ENCODE assay signal across 8 mouse cellular contexts in genomic region chr9:23250026-23250425, GRCm38 (mm10). TPM values are rescaled to one million over a fixed set of nuclear protein-coding genes. Genes with fewer than 3 reads are reported as not detected.
DNase-seq lines count a peak whose midpoint lies in the region; ATAC-seq lines count a peak whose summit lies in the region.

No protein-coding gene starts in this region.

- H3K36me3 ChIP-seq in heart, embryonic 11.5 days (ENCODE audit: control insufficient read depth, insufficient read depth, low read length) = no peaks in the 10 kb centered on the region
- no peaks in the 10 kb centered on the region for H3K36me3 ChIP-seq in limb, embryonic 12.5 days
- no peaks in the 10 kb centered on the region for H3K36me3 ChIP-seq in splenic B cell, adult 2 months (ENCODE audit: control insufficient read depth, insufficient read depth, low read length, poor library complexity, severe bottlenecking)

- DNase-seq in heart, adult 11 months = peak; percentile 97
- peak; percentile 67 for DNase-seq in embryo, embryonic 11.5 days (ENCODE audit: low read depth, low spot score)
- DNase-seq in kidney, adult 9 months = peak; percentile 77
- DNase-seq in natural killer cell, adult 2 months (ENCODE audit: low spot score in 2 of 2) = peak; percentile 3 to 21
- peak; percentile 67 for DNase-seq in splenic B cell, adult 2 months (ENCODE audit: low read depth, low spot score)

- WGBS in heart, embryonic 11.5 days (ENCODE audit: insufficient replicate concordance) = 10% methylated on average over 5 of the region's 5 CpGs
- WGBS in limb, embryonic 12.5 days = 9% methylated on average over 5 of the region's 5 CpGs

- H3K4me2 ChIP-seq in heart, embryonic 11.5 days = no peak overlapping the region
- no peak overlapping the region for H3K4me2 ChIP-seq in limb, embryonic 12.5 days

- H3K9ac ChIP-seq in heart, embryonic 11.5 days (ENCODE audit: low read depth, low read length) = no peak overlapping the region
- H3K9ac ChIP-seq in limb, embryonic 12.5 days (replicated peaks) = no peak overlapping the region

- no peak for ATAC-seq in heart, embryonic 11.5 days (replicated peaks; ENCODE audit: insufficient number of reproducible peaks, low FRiP score, low TSS enrichment)
- peak; percentile 92 for ATAC-seq in granulocyte monocyte progenitor cell, adult 5-6 weeks (replicated peaks; ENCODE audit: poor library complexity, severe bottlenecking)
- peak; percentile 37; the same call in 1 of the 2 replicates for ATAC-seq in limb, embryonic 12.5 days (ENCODE audit: insufficient number of reproducible peaks, insufficient read depth, low FRiP score, low TSS enrichment, low read depth)

- H3K4me1 ChIP-seq in heart, embryonic 11.5 days (ENCODE audit: control insufficient read depth, insufficient read depth, low read length) = no peaks in the 10 kb centered on the region
- peaks cover 54% of the 10 kb centered on the region for H3K4me1 ChIP-seq in limb, embryonic 12.5 days (replicated peaks)

- no peaks in the 10 kb centered on the region for H3K9me3 ChIP-seq in heart, embryonic 11.5 days (replicated peaks; ENCODE audit: control insufficient read depth, low read length)
- H3K9me3 ChIP-seq in limb, embryonic 12.5 days = no peaks in the 10 kb centered on the region

- no peak overlapping the region for H3K27ac ChIP-seq in heart, embryonic 11.5 days (ENCODE audit: low read depth, low read length)
- H3K27ac ChIP-seq in limb, embryonic 12.5 days = no peak overlapping the region

- no peaks in the 10 kb centered on the region for H3K27me3 ChIP-seq in heart, embryonic 11.5 days (ENCODE audit: control insufficient read depth, insufficient read depth, low read length)
- H3K27me3 ChIP-seq in limb, embryonic 12.5 days = peaks cover 29% of the 10 kb centered on the region
- no peaks in the 10 kb centered on the region for H3K27me3 ChIP-seq in splenic B cell, adult 2 months (ENCODE audit: control insufficient read depth, insufficient read depth, low read length, poor library complexity, severe bottlenecking)

- H3K4me3 ChIP-seq in heart, embryonic 11.5 days (ENCODE audit: low read depth, low read length) = no peak overlapping the region
- no peak overlapping the region for H3K4me3 ChIP-seq in limb, embryonic 12.5 days (replicated peaks)

RNA-seq across cellular contexts. Expression of gene Bmper, which starts 27.1 kb away (rescaled TPM):
- 10.9 and 14.8 TPM in 2 replicates for polyA plus RNA-seq in heart, embryonic 11.5 days (2014; fragmentation: Nextera tagmentation; extraction: Ambion mirVana)
- not detected in 2 replicates for total RNA-seq in granulocyte monocyte progenitor cell, adult 5-6 weeks (2014; fragmentation: Nextera tagmentation)
- not detected in 2 replicates for total RNA-seq in granulocyte monocyte progenitor cell, adult 5-6 weeks (2017)
- 13.2 and 15.7 TPM in 2 replicates for polyA plus RNA-seq in limb, embryonic 12.5 days (2016; fragmentation: Nextera tagmentation; extraction: Ambion mirVana)

Comparison
In these comparisons a context has a peak if more than half of its experiments do, and no peak if none do; other contexts are left out.
1. DNase-seq: peak in every context shown above with its lines; median percentile 97 in heart, adult 11 months; 77 in kidney, adult 9 months; 67 in embryo, embryonic 11.5 days; 67 in splenic B cell, adult 2 months; 12 in natural killer cell, adult 2 months.